Mouse (Mus musculus) c-Kit-positive CD71-positive TER-119-negative erythroid progenitor cells, embryonic 14.5 days (primary cell): ENCODE data around the gene Ciz1.

Experiments
- DNase-seq: peaks from one replicate; pipeline ENCODE4 v3.0.0-alpha.2; 2013; ENCODE audit warnings: low read depth

Gene Ciz1

DNA sequence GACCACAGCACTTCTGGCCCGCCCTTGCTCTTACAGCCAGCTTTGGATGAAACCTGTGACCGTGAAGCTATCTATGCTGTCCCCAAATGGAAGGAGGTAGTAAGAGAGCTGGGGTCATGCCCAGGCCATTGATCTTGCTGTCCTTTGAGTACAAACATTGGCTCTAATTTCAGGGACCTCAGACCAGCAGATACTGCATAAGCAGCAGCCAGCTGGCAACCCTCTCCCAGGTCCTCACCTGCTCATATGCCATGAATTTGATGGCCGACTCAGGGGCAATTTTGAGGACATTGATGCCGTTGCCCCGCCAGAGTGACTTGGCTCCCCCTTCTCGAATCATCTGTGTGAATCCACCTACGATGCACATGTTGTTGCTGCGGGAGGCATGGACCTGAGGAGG is 65.4 kb downstream of the Ciz1 start:
- DNase-seq: no peak

DNA sequence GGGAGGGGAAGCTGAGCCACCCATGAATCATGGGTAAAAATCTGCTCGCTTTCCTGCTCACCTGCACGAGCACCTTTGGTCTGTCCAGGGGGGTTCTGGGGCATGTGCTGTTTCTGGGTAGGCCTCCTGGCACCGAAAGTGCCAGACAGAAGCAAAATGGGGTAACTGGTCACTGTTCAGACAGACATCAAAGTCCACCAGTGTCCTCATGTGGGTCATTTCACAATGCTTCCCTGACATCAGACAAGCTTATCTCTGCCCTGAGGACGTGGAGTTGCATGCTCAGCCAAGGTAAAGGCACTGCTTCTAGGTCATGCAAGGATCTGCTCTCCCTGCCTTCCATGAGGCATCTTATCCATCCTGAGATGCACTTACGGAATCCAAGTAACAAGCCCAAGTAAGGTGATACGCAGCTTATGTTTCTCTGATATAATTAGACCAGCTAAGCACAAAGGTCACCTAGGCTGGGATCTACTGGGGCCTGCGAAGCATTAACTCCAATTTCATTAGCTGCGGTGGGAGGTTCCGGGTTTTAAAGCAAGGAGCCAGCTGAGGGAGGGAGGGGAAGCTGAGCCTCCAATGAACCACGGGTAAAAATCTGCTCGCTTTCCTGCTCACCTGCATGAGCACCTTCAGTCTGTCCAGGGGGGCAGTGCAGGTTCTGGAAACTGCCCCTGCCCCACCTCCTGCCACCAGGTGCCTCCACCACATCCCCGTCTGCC is 66.5 kb downstream of the Ciz1 start:
- DNase-seq: no peak

- no peak for DNase-seq
Observed at GRCm38 (mm10) chr2:32419359-32419758, 67.2 kb downstream of the Ciz1 start.

DNA sequence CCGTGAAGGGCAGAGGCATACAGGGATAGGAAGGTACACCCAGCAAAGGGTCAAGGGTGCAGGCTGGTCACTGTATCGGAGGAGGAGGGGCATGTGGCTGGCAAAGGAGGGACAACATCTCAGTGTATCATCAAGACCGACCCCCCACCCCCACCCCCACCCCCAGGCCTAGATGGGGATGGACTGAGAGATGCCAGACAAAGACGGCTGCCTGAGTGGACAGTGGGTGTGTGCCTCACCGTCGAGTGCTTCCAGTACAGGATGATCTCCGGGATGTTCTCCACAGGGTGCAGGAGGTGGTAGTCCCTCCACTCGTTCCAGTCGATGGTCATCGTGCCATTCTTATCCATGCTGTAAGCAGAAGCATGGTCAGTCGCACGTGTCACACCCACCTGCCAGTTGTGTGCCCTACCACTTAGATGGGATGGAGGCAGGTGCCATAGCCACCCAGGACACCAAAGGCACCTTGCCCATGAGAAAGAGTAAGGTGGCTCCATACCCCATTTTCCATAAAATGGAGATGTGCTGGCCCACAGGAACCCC is 68.0 kb downstream of the Ciz1 start:
- DNase-seq: no peak

GRCm38 (mm10) chr2:32420647-32421046 is 68.5 kb downstream of the Ciz1 start:
- no peak for DNase-seq

DNA sequence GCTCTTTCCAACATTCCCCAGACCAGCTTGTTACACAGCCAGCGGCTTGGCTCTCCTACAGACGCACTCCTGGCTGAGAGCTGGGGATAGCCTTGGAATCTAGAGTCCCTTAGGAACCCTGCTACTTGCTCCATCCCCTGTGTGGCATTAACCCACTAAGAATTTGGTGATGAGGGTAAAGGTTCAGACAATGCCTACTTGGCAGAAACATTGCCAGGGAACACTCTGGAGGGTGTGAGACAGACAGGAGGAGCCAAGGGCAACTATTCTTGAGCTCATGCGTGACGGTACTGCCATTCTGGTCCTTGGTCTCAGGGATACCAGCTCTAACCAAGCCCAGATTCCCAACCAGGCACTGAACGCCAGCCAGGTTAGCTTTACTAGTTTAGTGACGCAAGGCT is 69.7 kb downstream of the Ciz1 start:
- DNase-seq: no peak

GRCm38 (mm10) chr2:32423481-32424331 is 71.6 kb downstream of the Ciz1 start:
- DNase-seq: peak; percentile 75

GRCm38 (mm10) chr2:32424796-32425195 is 72.7 kb downstream of the Ciz1 start:
- DNase-seq: no peak

DNA sequence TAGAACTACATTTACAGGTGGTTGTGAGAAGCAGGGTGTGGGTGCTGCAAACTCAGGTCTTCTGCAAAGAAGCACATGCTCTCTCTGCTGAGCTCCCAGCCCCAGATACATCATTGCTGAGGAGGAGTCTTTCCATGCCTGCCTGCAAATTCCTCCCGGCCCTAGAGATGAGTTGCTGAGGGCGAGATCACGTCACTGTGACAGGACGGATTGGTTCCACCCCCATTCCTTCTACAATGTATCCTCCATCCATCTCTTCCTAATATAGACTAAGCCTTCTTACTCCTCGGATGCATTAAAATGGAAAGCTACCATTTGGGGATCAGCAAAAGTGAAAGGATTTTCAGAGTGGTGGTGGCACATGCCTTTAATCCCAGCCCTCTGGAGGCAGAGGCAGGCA is 73.4 kb downstream of the Ciz1 start:
- DNase-seq: no peak

- no peak for DNase-seq
Observed at GRCm38 (mm10) chr2:32426141-32426540, 74.0 kb downstream of the Ciz1 start.

DNA sequence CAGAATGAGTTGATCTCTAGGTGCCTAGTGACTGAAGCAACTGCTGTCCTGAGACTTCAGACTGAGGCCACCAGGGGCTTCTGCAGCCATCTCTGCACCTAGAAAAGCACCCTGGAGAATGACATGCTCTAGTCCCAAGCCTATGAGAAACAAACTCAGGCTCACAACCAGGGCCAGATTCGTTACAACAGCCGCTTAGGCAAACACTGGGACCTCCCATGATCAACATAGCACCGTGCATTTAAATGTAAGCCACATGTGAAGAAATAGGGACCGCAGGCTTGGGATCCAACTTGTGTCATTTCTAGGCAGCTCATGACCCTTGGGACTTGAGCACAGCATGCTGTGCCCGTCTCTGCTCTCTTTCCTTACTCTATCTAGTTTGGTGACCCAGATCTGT is 75.6 kb downstream of the Ciz1 start:
- DNase-seq: no peak

DNA sequence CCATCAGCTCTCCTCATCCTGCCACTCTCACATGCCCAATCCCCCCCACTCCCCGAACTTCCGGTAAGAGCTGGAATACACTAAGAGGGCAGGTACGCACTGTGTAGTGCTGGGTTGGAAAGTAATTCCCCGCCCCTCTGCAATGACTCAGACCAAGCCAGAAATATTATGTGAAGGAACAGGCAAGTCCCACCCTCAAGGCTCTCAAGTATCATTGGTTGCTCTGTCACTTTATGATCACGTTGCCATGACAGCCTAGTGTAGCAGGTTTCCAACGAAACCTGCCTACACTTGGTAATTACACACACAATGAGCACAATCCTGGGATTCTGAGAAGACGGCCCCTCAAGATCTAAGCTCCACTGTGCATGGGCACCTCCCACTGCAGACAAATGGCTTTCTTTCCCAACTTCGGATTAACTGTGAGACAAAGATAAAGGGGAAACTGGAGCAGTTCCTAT is 76.2 kb downstream of the Ciz1 start:
- DNase-seq: no peak

- DNase-seq: no peak
Observed at GRCm38 (mm10) chr2:32429215-32429891, 77.2 kb downstream of the Ciz1 start.
